Mouse (Mus musculus): Measurements from ENCODE around the gene Vill. TPM values are rescaled to one million over a fixed set of nuclear protein-coding genes. Genes with fewer than 3 reads are reported as not detected.

The Vill gene
- total RNA-seq, 4 experiments from 2014 or later: 0.99 to 4.4 (median 3.1) TPM

- no peak for DNase-seq (ENCODE audit: low spot score in 2 of 2)
Measured at GRCm38 (mm10) chr9:119034676-119035665, 17.6 kb upstream of the Vill start.

DNA sequence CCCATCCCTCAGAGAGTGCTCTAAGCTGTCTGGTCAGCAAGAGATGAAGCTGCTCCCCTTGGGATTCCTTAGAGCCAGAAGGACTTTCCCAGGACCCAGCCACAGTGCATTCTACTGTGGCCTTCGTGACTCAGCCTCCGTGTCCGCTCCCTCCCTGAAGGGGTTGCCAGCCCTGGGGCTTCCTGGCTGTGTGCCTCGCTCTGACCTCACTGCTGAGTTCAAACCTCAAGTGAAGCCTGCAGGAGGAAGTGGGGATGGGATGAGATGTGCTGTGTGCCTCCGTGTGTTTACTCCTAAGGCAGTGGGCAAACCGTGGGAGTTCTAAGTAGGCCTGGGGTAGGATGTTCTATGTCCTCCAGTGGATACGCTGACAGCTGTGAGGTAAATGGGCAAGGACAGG is 16.7 kb upstream of the Vill start:
- DNase-seq (ENCODE audit: low spot score in 2 of 2): no peak

DNA sequence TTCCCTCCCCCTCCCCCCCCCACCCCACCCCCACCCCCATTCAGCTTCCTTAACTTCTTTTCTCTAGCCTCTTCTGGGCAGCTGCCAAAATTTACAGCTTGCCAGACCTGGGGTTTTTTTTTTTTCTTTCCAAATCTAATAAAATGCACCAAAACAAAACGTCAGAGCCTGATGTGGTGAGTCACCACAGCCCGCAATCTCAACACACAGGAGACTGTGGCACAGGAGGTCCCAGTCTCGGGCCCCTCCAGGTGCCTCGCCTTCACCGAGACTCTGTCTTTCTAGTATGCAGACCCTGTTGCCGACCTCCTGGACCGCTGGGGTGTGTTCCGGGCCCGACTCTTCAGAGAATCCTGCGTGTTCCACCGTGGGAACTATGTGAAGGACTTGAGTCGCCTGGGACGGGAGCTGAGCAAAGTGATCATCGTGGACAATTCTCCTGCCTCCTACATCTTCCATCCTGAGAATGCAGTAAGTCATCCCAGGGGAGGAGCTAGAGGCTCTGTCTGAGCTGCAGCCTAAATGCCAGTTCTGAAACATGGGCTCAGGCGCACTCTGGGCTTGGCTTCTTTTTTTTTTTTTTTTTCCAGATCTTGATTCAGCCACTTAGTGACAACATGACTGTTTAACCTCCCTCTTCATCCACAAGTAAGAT is 15.4 kb upstream of the Vill start:
- peak in 1 of 2 experiments; percentile 34 for DNase-seq (ENCODE audit: low spot score in 2 of 2)

GRCm38 (mm10) chr9:119038574-119038973 is 14.0 kb upstream of the Vill start:
- DNase-seq (ENCODE audit: low spot score in 2 of 2): no peak

DNA sequence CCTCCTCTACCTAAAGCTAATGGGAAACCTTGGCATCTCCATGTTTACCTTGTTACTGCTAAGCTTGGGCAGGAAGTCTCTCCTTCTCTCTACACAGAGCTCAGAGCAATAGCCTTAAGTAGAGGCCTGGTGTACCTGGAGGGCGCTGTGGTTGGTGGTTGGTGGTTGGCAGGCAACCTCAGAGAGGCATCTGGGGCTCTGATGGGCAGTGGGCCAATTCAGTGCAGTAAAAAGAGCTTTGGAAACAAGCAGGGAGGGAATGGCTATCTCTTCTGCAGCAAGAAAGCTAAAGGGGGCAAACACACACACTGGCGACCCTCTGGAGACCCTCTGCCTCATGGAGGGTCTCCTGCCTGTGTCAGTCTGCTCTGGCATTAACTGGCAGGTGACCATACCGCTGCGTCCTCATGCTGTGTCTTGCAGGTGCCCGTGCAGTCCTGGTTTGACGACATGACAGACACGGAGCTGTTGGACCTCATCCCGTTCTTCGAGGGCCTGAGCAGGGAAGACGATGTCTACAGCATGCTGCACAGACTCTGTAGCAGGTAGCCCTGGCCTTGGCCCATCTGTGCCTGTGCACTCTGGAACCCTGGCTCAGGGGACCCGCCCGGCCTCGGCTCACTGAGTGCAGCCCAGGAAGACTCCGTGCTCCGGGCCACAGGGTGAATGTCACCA is 12.3 kb upstream of the Vill start:
- no peak for DNase-seq (ENCODE audit: low spot score in 2 of 2)

GRCm38 (mm10) chr9:119048182-119048903 is 4.2 kb upstream of the Vill start:
- no peak for DNase-seq (ENCODE audit: low spot score in 2 of 2)

DNA sequence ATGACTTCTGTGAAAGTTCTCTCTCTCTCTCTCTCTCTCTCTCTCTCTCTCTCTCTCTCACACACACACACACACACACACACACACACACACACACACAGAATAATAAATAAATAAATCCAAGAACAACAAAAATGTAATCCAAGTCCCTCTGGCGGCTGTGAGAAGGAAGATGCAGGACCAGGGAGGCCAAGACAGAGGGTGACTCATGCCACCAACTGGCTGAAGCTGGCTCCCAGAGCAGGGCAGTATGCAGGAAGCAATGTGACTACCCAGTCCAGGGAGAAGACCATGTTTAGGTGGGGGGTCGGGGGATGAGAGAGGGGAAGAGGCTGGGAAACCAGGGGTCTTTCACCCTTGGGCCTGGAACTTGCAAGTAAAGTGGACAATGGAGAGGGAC is 1.4 kb upstream of the Vill start:
- no peak for DNase-seq (ENCODE audit: low spot score in 2 of 2)

DNA sequence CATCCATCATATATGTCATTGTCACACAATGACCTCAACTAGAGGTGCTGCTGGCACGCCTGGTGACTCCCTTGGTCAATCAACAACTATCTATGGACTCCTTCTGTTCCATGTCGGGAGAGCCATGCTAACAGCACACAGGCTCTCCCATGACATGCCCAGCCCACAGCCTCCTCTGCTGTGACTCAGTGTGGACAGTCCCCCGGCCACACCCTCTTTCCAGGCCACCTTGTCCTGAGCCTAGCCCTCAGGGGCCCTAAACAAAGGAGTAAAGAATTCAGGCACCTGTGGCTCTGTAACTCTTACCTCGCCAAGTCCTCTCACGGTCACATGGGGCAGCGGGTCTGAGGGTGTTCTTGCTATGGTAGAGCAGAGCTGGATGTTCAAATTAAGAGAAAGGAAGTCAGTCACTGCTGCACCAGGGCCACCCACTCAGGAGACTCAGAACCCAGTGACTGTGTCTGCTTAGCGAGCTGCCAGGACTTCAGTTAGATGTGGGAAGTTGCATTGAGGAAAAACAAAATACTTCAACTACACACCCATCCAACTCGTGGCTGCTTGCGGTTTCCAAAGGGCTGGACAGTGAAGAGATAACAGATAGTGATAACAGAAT is 1.5 kb downstream of the Vill start:
- no peak for DNase-seq (ENCODE audit: low spot score in 2 of 2)

DNA sequence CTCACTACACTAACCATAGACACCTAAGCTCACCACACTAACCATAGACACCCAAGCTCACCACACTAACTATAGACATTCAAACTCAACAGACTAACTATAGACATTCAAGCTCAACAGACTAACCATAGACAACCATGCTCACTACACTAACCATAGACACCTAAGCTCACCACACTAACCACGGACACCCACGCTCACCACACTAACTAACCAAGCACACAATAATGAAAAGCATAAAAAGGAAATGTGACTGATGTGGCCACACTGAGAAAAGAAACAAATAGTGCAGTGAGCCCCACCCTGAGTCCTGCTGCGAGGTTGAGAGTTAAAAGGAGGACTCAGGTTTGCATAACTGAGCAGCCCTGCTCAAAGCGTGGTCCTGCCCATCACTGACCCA is 2.8 kb downstream of the Vill start:
- no peak for DNase-seq (ENCODE audit: low spot score in 2 of 2)

DNA sequence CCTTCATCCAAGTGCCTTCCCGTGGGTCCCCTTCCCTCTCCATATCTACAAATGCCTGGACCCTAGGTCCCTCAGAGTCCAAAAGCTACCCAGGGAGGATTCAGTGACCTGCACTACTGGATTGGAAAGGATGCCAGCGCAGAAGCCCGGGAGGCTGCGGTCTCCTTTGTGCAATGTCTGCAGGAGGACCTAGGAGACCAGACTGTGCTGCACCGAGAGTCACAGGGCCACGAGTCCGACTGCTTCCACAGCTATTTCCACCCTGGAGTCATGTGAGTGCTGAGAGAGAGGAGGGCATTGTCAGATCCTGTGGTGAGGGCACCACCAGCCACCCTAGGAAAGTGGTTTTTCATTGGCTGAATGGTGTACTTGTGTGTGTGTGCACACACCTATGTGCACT is 5.7 kb downstream of the Vill start:
- no peak for DNase-seq (ENCODE audit: low spot score in 2 of 2)

GRCm38 (mm10) chr9:119060701-119061100 is 8.1 kb downstream of the Vill start:
- DNase-seq (ENCODE audit: low spot score in 2 of 2): no peak

GRCm38 (mm10) chr9:119063036-119063644 is 10.6 kb downstream of the Vill start:
- no peak for DNase-seq (ENCODE audit: low spot score in 2 of 2)

- no peak for DNase-seq (ENCODE audit: low spot score in 2 of 2)
Measured at GRCm38 (mm10) chr9:119064296-119064695, 11.7 kb downstream of the Vill start.

- DNase-seq (ENCODE audit: low spot score in 2 of 2): peak; percentile 59 to 83
Measured at GRCm38 (mm10) chr9:119067601-119068000, 15.0 kb downstream of the Vill start.

- DNase-seq (ENCODE audit: low spot score in 2 of 2): no peak
Measured at GRCm38 (mm10) chr9:119068266-119068665, 15.7 kb downstream of the Vill start.

DNA sequence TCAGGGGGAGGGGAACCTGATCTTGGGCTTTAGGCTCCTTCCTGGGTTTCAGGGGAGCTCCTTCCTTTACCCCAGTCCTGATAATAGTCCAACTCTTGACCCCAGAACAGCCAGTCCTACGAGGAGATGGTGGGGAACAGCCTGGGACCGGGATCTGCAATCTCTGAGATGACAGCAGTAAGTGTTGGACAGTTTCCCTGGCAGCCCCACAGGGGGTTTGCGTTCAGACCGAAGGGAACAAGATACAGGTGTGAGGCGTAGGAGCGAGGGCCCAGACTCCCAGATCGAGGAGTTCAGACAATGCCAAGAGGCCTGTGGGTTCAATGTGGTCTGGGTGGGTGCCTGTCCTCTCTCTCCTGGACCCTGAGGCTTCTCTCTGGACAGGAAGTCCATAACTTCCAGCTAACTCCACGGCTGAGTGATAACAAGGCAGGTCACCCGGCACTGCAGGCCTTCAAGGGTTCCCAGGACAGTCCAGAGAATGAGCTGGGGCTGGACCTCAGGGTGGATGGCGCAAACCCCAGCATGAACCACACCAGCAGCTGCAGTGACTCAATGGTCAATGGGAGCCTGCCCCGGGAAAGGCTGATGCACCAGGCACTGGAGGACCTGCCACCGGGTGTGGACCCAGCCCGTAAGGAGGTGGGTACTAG is 17.7 kb downstream of the Vill start:
- no peak for DNase-seq (ENCODE audit: low spot score in 2 of 2)

DNA sequence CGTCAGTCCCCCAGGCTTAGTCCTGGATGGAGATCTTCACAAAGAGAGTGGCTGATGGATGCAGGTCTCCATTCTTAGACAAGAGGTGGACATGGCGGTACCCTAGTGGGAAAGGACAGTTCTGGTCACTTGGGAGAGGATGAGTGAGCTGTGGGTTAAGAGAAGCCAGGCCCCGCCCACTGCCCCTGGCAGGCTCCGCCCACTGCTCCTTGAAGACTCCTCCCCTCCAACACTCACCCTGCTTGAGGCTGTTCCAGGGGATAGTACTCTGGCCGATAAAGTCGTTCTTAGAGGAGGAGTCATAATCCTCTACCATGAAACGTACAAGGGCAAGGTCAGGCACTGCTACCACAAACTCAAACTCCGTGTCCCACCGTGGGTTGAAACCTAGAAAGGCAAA is 19.2 kb downstream of the Vill start:
- no peak for DNase-seq (ENCODE audit: low spot score in 2 of 2)

GRCm38 (mm10) chr9:119073184-119073895 is 20.8 kb downstream of the Vill start:
- no peak for DNase-seq (ENCODE audit: low spot score in 2 of 2)

GRCm38 (mm10) chr9:119075685-119076084 is 23.1 kb downstream of the Vill start:
- no peak for DNase-seq (ENCODE audit: low spot score in 2 of 2)

All from layer of hippocampus, adult 8-10 months (tissue).